Mouse (Mus musculus): Measurements from ENCODE around the gene Nek2.

Nek2 gene

DNA sequence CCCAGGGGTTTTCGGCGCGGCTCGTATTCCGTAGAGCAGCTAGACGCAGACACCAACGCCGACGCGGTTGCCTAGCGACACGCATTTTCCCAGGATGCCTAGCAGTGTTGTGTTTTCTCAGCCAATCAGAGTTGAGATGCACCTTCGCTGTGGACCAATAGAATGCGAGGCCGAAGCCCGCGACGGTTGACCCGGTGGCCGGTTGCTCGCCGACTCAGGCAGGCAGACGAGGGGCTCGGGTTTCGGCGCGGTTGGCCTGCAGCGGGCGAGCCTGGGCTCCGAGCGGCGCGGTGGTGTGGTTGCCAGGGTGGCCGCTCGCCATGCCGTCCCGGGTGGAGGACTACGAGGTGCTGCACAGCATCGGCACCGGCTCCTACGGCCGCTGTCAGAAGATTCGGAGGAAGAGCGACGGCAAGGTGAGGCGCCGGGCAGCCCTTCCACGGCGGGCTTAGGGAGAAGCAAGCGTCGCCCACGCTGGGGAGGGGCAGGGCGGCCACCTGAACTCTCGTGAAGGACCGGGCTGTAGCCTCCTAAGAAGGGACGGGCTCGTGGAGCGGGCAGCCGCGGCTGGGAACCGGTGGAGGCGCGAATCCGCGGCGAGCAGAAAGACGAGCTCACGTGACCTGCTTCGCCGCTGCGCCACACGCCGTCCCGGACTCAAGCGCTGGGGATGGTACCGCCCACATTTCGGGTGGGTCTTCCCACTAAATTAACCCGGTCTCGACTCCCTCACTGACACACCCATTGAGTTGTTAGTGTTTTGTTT is at the start of gene Nek2:
Gene Nek2, plus strand, starts transcription at position 119 of the 766 bp plus-strand sequence.
- DNase-seq (ENCODE audit: low spot score) = peak; percentile 96

DNA sequence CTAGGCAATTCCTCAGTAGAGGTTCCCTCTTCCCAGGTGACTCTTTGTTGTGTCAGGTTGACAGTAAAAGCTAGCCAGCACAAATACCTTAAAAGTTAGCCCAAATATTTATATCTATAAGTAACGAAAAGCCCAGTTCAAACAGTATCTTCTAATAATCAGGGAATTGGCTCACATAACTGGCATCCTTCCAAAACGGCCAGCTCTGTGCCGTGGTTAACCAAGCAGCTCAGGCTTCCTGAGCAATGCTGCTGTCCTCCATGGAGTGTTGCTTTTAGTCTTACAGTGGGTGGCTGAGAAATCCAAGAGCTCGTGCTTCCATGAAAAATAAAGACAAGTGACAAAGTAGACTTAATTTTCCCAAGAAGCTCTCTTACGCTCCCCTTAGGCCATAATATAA is 47.1 kb upstream of the Nek2 start:
- no peak for DNase-seq (ENCODE audit: low spot score)

DNA sequence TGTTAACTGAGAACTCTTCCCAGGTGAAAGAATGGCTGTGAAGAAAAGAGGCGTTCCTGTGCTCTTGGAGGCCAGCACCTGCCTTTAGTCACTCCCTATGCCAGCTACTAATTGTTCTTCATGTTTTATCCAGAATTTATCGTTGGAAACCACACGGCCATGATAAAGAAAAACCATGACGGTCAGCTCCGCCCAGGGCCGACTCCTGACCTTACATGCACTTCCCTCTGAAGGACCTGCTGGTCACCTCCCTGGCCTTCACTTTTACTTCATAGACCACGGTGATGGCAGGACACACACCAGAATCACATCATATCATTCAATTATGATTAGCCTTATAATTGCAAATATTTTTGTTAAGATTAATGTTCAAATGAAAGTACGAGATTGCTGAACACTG is 46.1 kb upstream of the Nek2 start:
- DNase-seq (ENCODE audit: low spot score) = no peak

DNA sequence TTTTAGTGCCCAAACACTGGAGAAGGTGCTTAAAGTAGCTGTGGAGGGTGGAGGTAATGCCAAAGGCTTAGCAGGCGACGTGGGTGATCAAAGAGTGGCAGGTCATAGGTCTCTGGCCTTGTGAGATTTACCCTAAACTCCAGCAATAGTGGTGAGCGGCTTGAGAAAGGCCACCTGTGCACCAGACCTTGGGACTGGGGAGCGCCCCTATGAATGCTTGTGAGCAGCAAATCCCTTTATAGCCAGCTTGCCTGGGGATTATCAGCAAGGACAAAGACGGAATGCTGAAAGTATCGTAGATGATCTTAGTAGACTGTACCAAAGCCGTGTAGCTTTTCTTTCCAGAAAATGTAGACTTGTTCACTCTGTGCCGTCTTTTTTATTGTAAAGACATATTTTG is 43.7 kb upstream of the Nek2 start:
- no peak for DNase-seq (ENCODE audit: low spot score)

DNA sequence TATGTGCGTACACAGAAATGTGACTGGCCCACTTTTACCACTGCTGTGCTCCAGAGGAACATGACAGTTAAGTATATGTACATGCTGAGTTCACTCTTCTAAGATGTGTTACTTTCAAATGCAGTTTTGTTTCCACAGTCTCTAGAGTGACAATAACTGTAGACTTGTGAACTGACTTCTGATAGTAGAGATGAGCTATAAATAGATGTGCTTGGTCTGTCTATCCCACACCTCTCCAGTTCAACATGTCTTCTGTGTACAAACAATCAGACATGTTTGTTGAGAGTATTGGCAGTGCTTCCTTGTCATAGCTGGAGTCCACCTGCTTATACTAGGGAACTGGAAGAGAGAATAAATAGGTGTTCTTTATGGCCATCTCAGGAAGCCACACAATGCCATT is 40.8 kb upstream of the Nek2 start:
- no peak for DNase-seq (ENCODE audit: low spot score)

DNA sequence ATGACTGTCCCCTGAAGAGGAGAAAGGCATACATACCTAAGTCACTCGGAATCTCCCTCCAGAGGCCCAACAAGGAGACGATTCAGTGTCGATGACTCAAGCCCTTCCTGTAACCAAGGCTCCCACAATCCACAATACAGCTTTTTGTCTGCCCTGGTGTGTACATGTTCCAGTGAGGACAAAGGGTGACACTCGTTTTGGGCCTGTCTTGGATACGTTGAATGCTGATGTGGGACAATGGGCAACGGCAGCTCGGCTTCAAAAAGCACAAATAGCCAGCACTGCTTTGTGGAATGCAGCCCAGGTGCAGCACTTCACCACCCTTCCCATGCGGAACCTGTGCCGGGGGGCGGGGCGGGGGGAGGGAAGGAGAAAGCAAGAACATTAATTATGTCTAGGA is 36.1 kb upstream of the Nek2 start:
- DNase-seq (ENCODE audit: low spot score) = no peak

DNA sequence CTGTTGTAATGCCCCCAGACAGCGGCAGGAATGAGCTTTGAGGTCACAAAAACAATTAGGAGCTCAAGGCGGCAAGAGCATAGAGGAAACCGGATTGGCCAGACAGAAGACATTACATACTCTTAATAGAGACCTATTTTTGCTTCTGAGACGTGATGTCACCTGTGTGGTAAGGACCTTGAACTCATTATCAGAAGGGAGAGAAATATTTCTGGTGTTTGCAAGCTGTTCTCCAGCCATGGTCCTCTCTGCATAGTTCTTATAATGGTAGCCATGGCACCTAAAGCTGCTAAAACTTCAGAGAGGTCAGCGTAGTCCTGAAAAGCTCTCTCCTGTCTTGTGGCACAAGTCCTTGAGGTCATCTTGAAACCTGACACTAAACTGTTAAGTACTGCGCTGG is 35.0 kb upstream of the Nek2 start:
- no peak for DNase-seq (ENCODE audit: low spot score)

DNA sequence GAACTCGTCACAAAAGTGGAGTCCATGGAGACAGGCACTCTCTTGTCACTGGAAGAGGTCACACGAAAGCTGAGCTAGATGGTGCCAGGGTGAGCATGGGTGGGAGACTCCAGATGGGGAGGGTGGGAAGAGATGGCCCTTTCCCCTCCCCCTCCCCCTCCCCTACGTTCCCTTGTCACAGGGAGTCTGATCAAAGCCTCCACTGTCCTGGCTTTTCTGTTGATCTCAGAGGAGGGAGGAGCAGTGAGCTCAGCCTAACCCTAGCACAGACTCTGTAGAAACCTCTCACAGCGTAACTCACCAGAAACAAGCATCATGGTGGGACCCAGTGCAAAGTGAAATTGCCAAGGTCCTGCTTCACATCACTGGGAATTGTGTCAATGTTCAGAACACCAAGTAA is 33.9 kb upstream of the Nek2 start:
- no peak for DNase-seq (ENCODE audit: low spot score)

DNA sequence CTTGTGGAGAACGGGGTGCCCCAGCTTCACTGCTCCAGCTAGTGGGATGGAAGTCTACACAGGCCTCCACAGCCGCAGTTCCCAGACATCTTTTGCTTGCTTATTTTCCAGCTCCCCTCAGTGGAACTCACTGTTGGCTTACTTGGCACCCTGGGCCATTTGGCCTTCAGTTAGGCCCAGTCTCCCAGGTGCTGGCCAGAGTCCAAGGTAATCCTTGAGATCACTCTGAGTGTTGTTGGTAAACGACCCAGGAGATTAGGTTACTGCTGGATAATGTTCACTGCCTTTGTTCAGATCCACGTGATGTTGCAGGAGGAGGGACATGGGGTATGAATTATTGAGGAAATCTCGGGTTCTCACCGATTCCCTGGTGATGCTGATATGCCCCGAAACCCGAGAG is 28.3 kb upstream of the Nek2 start:
- DNase-seq (ENCODE audit: low spot score) = peak; percentile 27

DNA sequence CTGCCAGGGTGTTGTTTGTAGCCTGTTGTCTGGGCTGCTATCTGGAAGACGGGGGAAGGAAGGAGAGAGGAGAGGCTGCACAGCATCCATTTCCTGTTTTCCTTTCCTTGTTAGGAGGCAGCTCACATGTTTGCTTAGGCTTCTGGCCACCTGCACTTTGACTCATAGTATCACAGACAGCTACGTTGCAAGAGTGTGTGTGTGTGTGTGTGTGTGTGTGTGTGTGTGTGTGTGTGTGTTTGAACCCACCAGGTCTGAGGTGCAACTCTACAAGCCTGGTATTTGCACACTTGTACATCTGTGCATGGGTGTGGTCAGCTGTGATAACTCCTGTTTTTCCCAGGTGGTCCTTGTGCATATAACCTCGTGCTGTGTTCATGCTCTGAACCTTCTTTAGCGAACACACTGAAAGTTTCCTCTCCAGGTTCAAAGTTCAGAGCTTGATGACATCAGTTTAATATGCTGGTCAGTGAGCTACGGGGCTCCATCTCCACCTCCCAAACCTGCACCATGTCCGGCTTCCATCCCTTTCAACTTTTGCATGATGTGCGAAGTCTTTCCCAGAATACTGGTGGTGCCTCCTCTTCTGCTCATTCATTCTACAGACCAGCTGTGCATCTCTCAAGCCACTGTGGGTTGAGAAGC is 27.2 kb upstream of the Nek2 start:
- peak; percentile 66 for DNase-seq (ENCODE audit: low spot score)

DNA sequence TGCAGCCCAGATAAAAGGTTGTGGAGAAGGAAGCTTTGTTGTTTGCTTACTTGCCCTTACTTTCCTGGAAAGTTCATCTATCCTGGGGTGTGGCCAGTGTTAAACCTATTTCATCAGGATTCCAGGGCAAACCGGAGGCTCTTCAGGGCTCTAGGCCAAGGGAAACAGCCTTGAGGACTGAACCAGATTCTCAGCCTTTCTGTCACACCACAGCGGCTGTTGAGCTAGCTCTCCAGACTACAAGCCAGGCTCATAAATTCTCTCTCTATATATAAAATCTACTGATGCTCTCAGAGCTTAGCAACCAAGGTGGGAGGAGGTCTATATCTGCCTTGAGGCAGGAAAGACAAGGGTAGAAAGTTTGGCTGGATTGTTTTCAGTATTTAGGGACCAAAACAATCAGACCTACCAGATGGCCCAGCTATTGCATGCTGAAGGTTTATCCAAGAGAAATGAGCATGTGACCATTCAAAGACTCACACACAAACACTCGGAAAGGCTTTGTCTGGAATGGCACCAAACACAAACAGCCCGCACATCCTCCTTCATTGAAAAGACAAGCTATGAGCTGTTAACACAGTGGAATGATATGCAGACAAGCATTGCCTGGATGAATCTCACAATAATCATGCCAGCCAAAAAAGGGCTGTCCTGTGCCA is 24.9 kb upstream of the Nek2 start:
- DNase-seq (ENCODE audit: low spot score) = no peak

DNA sequence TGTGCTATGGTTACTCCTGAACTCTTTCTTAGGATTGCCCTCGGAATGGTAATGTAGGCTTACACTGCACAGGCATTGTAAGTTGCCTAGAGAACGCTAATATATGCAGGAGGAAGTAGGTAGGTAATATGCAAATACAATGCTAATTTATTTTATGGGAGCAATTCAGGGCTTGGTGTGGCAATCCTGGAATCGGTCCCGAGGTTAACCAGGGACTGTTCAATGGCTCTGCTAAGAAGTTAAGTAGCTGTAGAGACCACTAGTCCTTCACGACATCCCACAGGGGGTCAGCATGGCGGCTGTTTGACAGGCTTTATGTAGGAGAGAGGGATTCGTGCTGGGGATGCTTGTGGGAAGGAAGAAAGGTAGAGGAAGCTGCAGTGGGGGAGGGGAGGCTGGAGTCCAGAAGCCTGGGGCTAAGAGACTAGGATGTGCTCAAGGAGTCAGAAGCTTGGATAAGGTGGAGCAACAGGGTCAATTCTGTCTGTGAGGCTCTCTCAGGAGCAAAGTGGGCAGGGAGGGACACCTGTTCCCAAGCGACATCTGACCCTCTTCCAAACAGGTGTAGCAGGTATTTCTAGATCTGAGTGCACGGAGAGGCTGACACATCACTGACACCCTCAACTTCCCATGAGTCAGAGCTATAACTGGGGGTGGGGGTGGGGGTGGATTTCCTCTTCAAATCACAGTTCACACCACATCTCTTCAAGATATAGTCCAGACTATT is 19.0 kb upstream of the Nek2 start:
- DNase-seq (ENCODE audit: low spot score) = no peak

DNA sequence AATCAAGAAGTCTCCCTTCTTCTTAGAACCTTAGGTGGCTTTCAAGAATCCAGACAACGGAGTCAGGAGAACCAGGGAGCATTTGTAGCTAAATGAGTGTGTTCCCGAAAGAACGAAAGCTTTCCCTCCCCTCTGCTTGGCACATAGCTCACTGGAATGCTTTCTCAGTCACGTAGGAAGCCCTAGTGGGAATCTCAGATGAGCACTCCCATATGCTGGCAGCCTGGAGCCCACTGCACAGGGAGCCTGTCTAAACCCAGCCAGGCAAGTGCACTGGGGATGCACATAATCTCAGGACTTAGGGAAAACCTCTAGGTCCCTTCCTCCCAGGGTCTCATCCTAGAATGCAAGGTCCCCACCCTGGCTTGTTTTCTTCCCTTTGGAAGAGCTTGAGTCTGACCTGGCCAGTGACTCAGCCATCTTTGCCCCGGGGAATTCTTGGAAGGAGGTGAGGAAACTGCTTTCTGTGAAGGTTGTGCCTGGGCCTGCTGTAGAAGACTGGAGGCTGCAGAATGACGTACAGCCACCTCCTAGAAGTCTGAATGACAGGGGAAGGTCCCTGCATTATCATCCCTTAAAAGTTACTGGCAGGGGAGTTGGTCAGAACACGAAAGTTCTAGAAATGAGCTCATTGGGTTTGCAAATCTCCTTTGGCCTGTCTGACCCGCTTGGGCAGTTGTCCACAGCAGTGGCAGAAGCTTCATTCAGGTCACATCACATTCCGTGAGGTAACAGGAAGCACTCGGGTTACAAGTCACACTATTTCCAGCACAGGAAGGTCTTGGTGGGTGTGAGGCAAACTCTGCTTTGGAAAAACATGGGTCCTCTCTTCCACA is 18.2 kb upstream of the Nek2 start:
- no peak for DNase-seq (ENCODE audit: low spot score)

DNA sequence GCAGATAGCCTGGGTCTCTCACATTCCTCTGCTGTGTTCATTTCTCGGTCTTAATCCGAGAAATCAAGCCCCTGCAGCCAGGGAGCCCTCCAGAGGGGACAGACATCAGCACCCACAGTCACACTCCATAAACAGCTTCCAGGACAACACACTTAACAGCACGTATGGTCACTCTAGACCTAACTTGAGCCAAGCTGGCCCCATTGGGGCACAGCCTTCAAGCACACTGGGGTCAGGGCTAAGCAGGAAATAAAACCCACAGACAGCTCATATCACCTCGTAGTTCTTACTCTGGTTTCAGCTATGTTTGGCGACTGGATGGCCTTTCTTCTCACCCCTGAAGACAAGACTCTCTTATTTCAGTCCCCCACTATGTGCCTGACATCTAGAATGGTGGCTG is 16.5 kb upstream of the Nek2 start:
- DNase-seq (ENCODE audit: low spot score) = no peak

DNA sequence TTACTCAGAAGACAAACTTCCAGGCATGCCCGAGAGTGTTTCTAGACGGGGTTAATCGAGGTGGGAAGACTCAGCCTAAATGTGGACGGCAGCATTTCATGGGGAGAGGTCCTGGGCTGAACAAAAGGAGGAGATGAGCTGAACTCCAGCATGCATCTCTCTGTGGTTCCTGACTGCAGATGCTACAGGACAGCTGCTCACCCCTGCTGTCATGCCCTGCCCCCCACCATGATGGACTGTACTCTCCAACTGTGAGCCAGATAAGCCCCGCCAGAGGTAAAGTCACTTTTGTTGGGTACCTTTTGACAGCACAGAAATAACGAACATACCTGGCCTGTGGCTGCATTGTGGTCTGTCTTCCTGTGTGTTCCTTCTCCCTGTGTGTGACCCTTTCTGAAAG is 15.5 kb upstream of the Nek2 start:
- no peak for DNase-seq (ENCODE audit: low spot score)

DNA sequence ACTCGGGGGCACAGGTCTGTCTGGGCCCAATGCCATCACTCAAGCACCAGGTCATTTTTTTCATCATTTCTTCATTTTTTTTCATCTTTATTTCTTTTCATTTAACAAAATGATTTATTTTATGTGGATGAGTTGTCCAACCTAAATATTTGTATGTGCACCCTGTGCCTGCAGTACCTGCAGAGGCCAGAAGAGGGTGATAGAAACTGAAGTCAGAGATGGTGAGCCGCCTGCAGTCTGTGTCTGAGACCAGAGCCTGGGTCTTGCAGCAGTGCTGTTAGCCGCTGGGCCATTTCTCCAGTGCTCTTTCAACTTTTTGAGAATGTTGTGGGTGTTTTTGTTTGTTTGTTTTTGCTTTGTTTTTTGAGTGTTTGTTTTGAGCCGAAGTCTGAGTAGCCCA is 14.5 kb upstream of the Nek2 start:
- DNase-seq (ENCODE audit: low spot score) = no peak

DNA sequence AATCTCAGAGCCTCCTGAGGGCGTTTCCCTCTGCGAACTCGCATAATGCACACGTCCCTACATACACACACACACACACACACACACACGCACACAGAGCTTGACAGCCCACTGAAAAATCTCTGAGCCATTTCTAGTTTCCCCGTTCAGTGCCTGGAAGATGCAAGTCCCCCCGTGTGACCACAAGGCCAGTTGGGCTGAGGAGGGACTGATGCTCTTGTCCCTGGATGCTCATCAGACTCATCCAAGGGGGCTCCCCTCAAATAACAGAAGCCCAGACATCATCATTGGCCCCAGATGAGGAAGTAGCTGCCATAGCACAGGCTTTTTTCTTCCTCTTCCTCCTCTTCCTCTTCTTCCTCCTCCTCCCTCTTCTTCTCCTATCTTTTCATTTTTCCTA is 13.3 kb upstream of the Nek2 start:
- DNase-seq (ENCODE audit: low spot score) = no peak

DNA sequence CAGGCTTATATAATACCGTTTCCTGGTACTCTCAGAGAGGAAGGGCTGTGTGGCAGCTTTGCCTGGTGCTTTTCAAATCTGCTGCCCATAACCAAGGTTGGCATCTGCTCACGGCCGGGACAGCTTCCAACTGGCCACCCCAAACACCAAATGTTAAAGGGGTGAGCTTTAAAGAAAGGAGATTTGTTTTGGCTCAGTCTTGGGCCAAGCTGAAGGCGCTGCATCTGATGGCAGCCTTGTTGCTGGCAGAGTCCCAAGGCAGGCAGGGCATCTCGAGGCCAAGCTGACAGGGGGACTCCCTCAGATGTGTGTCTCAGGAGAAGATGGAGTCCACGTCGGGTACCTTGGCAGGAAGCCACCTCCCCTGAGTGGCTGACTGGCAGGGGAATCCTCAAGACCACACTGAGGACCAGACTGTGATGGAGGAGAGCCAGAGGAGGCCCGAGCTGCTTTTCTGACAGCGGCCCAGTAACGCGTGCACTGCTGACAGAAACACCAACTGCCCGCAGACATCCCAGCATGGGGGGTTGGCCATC is 12.5 kb upstream of the Nek2 start:
- DNase-seq (ENCODE audit: low spot score) = no peak

DNA sequence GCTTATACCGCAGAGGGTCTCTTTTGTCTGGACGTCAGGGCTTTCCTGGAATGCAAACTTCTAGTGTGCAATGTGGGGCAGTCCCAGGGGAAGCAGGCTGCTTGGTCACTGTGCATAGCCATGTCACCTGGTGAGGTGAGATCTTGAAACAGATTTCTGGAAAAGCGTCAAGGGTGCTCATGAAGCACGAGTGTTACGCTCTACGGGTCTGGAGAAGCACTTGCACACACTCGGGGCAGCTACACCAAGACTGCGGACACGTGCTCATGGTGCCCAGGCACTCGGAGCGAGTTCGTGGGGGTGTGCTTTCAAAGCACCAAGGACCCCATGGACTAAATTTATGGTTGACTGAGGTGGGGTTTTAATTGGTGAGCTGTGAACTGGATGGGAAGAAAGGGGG is 9.5 kb upstream of the Nek2 start:
- no peak for DNase-seq (ENCODE audit: low spot score)

DNA sequence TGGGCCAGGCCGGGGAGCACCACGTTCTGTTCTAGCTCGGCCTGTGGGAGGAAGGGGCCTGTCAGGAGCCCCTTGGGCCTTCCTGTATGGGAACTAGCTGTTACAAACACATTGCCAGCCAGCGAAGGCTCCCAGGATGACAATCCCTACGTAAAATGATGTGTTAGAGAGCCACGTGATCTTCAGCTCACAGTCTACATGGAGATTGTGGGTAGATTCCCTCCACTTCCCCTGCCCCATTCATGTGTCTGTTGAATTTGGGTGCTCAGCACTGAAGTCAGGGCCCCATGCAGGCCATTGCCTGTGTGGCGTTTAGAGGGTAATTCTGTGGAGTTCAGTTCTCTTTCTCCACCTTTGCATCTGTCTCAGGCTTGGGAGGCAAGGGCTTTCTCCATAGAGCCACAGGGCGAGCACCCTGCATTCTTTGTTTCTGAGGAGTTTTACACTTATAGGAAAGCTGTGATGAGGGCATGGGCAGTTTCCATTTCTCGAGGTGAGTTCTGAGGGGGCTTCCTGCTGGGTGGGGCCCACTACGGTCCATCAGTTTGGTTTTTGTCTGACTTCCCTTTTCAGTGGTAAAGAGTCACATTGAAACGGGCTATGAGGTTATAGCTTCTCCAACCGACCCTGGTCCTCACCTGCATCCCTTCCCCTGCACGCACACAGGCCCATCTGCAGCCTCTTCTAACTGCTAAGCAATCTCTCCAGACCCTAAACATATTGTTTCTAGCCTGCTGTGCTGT is 8.1 kb upstream of the Nek2 start:
- no peak for DNase-seq (ENCODE audit: low spot score)

DNA sequence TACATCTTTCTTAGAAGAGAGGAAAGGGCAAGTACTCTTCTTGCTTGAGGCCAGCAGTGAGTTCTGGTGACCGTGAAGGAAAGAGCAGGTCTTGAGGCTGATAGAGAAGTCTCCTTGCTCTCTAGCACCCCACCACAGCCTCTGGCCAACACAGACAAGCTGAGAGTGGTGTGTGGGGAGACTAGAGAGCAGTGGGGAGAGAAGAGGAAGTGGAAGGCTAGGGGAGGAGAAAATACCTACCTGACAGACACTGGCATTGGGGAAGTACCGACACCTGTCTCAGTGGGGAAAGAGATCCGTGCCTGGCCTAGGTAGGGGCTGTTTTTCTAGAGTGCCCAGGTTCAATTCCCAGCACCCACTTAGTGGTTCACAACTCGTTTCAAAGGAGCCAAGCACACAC is 7.0 kb upstream of the Nek2 start:
- no peak for DNase-seq (ENCODE audit: low spot score)
